ENCODE assay signal across 18 mouse cellular contexts in genomic region chr4:33686135-33686534, GRCm38 (mm10).
DNase-seq lines count a peak whose midpoint lies in the region; ATAC-seq lines count a peak whose summit lies in the region.
"Had no signal": no experiment of that assay in that cellular context is flagged by ENCODE, and none has a peak within 500 bp of the region (broad histone marks: within the 10 kb centered on the region; RNA-seq: fewer than 3 reads in every experiment).

No protein-coding gene starts in this region.

- H3K36me3 ChIP-seq in hindbrain, embryonic 12.5 days: no peaks in the 10 kb centered on the region
- no peaks in the 10 kb centered on the region for H3K36me3 ChIP-seq in hindbrain, embryonic 16.5 days (ENCODE audit: control insufficient read depth, insufficient read depth, low read length)
- H3K36me3 ChIP-seq: embryonic facial prominence, embryonic 10.5 days; heart, embryonic 13.5 days had no signal

- 0 out of 2 replicates have a peak, but pooled peaks cover 2% of the 10 kb centered on the region for H3K4me1 ChIP-seq in hindbrain, embryonic 12.5 days
- H3K4me1 ChIP-seq in hindbrain, embryonic 16.5 days (ENCODE audit: control insufficient read depth, insufficient read depth, low read depth, low read length): no peaks in the 10 kb centered on the region
- H3K4me1 ChIP-seq: embryonic facial prominence, embryonic 10.5 days; forebrain, embryonic 13.5 days; heart, embryonic 13.5 days had no signal

- H3K27me3 ChIP-seq in hindbrain, embryonic 12.5 days: no peaks in the 10 kb centered on the region
- H3K27me3 ChIP-seq in hindbrain, embryonic 16.5 days (replicated peaks; ENCODE audit: control insufficient read depth, insufficient read depth, low read length): no peaks in the 10 kb centered on the region
- H3K27me3 ChIP-seq: forebrain, embryonic 13.5 days; heart, embryonic 13.5 days had no signal

- no peak for ATAC-seq in hindbrain, embryonic 12.5 days (ENCODE audit: low FRiP score)
- no peak for ATAC-seq in hindbrain, embryonic 16.5 days
- ATAC-seq: forebrain, embryonic 13.5 days; forebrain, postnatal 0 days had no signal

- peak; percentile 27 to 86 for DNase-seq in left cerebral cortex, postnatal 25 days (ENCODE audit: low spot score in 2 of 2)
- no peak for DNase-seq in left cerebral cortex, postnatal 10 days (ENCODE audit: extremely low spot score in 1 of 2, low spot score in 2 of 2)
- peak; percentile 44 for DNase-seq in right cerebral cortex, adult 18-20 months
- no peak for DNase-seq in right cerebral cortex, postnatal 10 days (ENCODE audit: low spot score in 2 of 2)
- no peak for DNase-seq in spleen, postnatal 14 days (ENCODE audit: low spot score in 2 of 2)
- DNase-seq: adrenal gland, adult 2 months; adrenal gland, postnatal 25 days; cerebellum, adult 2 months; cerebellum, postnatal 10 days; forebrain, postnatal 0 days; gastrocnemius, postnatal 36 days; heart, adult 11 months; heart, postnatal 36 days had no signal

- H3K4me3 ChIP-seq in hindbrain, embryonic 12.5 days: no peak overlapping the region
- H3K4me3 ChIP-seq in hindbrain, embryonic 16.5 days (ENCODE audit: low read length): no peak overlapping the region
- H3K4me3 ChIP-seq: embryonic facial prominence, embryonic 10.5 days; forebrain, embryonic 13.5 days; heart, embryonic 13.5 days had no signal

- H3K27ac ChIP-seq in hindbrain, embryonic 12.5 days: 0 out of 2 replicates have a peak overlapping the region, but pooled peaks have one; percentile 17
- H3K27ac ChIP-seq in hindbrain, embryonic 16.5 days (ENCODE audit: low read depth, low read length): no peak overlapping the region
- H3K27ac ChIP-seq: embryonic facial prominence, embryonic 10.5 days; forebrain, embryonic 13.5 days; heart, embryonic 13.5 days had no signal

- intact Hi-C loops in left cerebral cortex, postnatal 25 days (cut with DNase I): no loop called here
- intact Hi-C loops in left cerebral cortex, postnatal 10 days (cut with DNase I): no loop called here

- WGBS in hindbrain, embryonic 12.5 days: 88% methylated on average over 8 of the region's 8 CpGs
- 85% methylated on average over 8 of the region's 8 CpGs for WGBS in hindbrain, embryonic 16.5 days

- H3K4me2 ChIP-seq in hindbrain, embryonic 12.5 days (replicated peaks): no peak overlapping the region
- H3K4me2 ChIP-seq in hindbrain, embryonic 16.5 days (ENCODE audit: low read length): no peak overlapping the region
- H3K4me2 ChIP-seq: forebrain, embryonic 13.5 days; heart, embryonic 13.5 days had no signal

- H3K9ac ChIP-seq in hindbrain, embryonic 12.5 days: no peak overlapping the region
- no peak overlapping the region for H3K9ac ChIP-seq in hindbrain, embryonic 16.5 days (ENCODE audit: low read depth, low read length)
- H3K9ac ChIP-seq: forebrain, embryonic 13.5 days; forebrain, postnatal 0 days; heart, embryonic 13.5 days had no signal

- H3K9me3 ChIP-seq in hindbrain, embryonic 12.5 days (replicated peaks): no peaks in the 10 kb centered on the region
- H3K9me3 ChIP-seq in hindbrain, embryonic 16.5 days (ENCODE audit: control insufficient read depth, low read length): no peaks in the 10 kb centered on the region
- H3K9me3 ChIP-seq: embryonic facial prominence, embryonic 10.5 days; forebrain, embryonic 13.5 days; heart, embryonic 13.5 days had no signal

Comparison
In these comparisons a context has a peak if more than half of its experiments do, and no peak if none do; other contexts are left out.
1. DNase-seq: peak in left cerebral cortex, postnatal 25 days (2 of 2) and right cerebral cortex, adult 18-20 months (single experiment); none in left cerebral cortex, postnatal 10 days (0 of 2), right cerebral cortex, postnatal 10 days (0 of 2) and spleen, postnatal 14 days (0 of 2).